Mouse (Mus musculus) liver, embryonic 15.5 days (tissue): ENCODE data around the gene Traf2. TPM values are rescaled to one million over a fixed set of nuclear protein-coding genes. Genes with fewer than 3 reads are reported as not detected.

Source experiments
- ATAC-seq: fragments of 200-750 bp; cut with Nextera tagmentation; 2 replicates; pipeline ENCODE4 v1.8.0; 2017; ENCODE audit warnings: moderate number of reproducible peaks, mild to moderate bottlenecking, moderate library complexity; ENCODE audit not compliant: insufficient read depth
- H3K27ac ChIP-seq: fragments of 300-500 bp; sonication (generic); replicated peaks from 2 replicates; pipeline ENCODE4 v1.5.1; 2015; ENCODE audit warnings: mild to moderate bottlenecking, inconsistent platforms
- H3K27me3 ChIP-seq: fragments of 300-500 bp; sonication (generic); 2 replicates; pipeline ENCODE4 v1.6.1; 2015; ENCODE audit warnings: mild to moderate bottlenecking, inconsistent platforms
- H3K36me3 ChIP-seq: fragments of 300-500 bp; sonication (generic); replicated peaks from 2 replicates; pipeline ENCODE4 v1.6.1; 2015; ENCODE audit warnings: moderate library complexity, mild to moderate bottlenecking, inconsistent platforms
- H3K4me1 ChIP-seq: fragments of 300-500 bp; sonication (generic); replicated peaks from 2 replicates; pipeline ENCODE4 v1.6.1; 2015; ENCODE audit warnings: inconsistent platforms
- H3K4me2 ChIP-seq: fragments of 300-500 bp; sonication (generic); 2 replicates; pipeline ENCODE4 v1.6.1; 2015; ENCODE audit warnings: moderate library complexity, mild to moderate bottlenecking, inconsistent platforms
- H3K4me3 ChIP-seq: fragments of 300-500 bp; sonication (generic); replicated peaks from 2 replicates; pipeline ENCODE4 v1.5.1; 2015; ENCODE audit warnings: mild to moderate bottlenecking, inconsistent platforms
- H3K9ac ChIP-seq: fragments of 300-500 bp; sonication (generic); 2 replicates; pipeline ENCODE4 v1.6.1; 2015; ENCODE audit warnings: moderate library complexity, mild to moderate bottlenecking, inconsistent platforms
- H3K9me3 ChIP-seq: fragments of 300-500 bp; sonication (generic); replicated peaks from 2 replicates; pipeline ENCODE4 v1.6.1; 2016; ENCODE audit warnings: inconsistent platforms
- WGBS: fragments of 180-500 bp; shearing (Covaris S2); methylation state at CpG from one replicate; pipeline ENCODE4 v1.1.7; 2015; ENCODE audit warnings: mixed read lengths; ENCODE audit not compliant: insufficient replicate concordance; 5-methylcytosine and 5-hydroxymethylcytosine counted together
- polyA plus RNA-seq: library from polyadenylated mRNA; unstranded; fragments of >200 nt; fragmentation: Nextera tagmentation; extraction: Ambion mirVana; gene quantifications from 2 replicates; pipeline ENCODE4 v1.2.1, GENCODE M21; 2015

The Traf2 gene
- polyA plus RNA-seq, 1 experiment from 2014 or later, result 14.1 TPM

DNA sequence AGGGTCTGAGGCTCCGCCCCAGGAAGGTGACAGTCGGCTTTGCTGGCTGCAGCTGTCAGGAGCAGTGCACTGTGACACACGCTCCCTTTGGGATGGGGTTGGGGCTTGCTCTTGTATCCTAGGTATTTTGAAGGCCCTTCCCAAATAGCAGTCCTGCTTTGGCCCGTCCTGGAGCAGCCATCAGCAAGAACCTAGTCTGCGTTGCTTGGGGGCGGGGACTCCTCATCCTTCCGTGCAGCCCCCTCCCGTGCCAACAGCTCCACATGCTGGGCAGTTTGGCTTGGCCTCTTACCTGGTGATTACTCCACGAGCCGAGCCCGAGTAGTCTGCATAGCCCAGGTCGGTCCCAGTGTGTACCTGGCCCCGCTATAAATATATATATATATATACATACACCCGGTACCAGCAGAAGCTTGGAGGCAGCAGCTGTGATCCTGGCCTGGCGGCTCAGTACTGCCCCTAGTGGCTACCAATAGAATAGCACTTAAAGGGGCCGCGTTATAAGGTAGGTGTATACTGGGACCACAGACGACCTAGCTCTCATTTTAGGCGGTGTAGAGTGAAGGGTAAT, 34.6 kb upstream of the Traf2 start, which contains the start of gene Ajm1:
TSS of gene Ajm1 (minus strand) at position 464 of the 571 bp plus-strand sequence.
- H3K27me3 ChIP-seq, result peaks cover 55% of the 10 kb centered on the region
- H3K36me3 ChIP-seq, result peaks cover 30% of the 10 kb centered on the region
- peak within 1 kb of the TSS; percentile 60 for H3K4me2 ChIP-seq
- H3K9ac ChIP-seq, result peak within 1 kb of the TSS; percentile 2; the same call in 1 of the 2 replicates
- peak; percentile 49 for ATAC-seq
- peak within 1 kb of the TSS; percentile 19; the same call in 1 of the 2 replicates for H3K4me3 ChIP-seq
- no peaks in the 10 kb centered on the region for H3K9me3 ChIP-seq
- H3K27ac ChIP-seq, result 0 out of 2 replicates have a peak within 1 kb of the TSS, but pooled peaks have one; percentile 29
- peaks cover 62% of the 10 kb centered on the region for H3K4me1 ChIP-seq
- 7% methylated on average over 19 of the region's 19 CpGs for WGBS

DNA sequence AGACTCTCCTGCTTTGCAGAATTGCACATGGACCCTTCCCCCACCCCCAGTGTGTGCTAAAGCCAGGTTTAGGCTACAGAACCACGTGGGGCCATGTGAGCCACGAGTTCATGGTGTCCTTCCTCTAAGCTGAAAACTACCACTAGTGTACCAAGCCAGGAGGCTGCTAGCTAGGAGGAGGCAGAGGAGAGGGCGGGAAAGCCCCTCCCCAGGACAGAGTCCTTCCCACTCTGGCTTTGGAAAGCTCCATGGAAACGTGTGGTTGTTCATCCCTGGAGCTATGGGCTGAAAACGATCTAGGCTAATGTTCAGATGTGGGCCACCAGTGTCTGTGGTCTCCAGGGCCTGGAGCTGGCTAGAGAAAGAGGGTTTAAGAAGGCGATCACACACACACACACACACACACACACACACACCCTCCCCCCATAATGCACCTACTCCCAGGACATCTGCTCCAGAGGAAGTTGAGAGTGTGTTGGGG, 33.9 kb upstream of the Traf2 start:
- Histone ChIP-seq H3K4me3 (no peak overlapping the region), H3K4me2 (no peak overlapping the region), H3K36me3 (peaks cover 26% of the 10 kb centered on the region), H3K9ac (no peak overlapping the region), H3K4me1 (peaks cover 68% of the 10 kb centered on the region), H3K9me3 (no peaks in the 10 kb centered on the region), H3K27ac (no peak overlapping the region), H3K27me3 (peaks cover 63% of the 10 kb centered on the region)
- no peak for ATAC-seq
- 19% methylated on average over 6 of the region's 6 CpGs for WGBS

DNA sequence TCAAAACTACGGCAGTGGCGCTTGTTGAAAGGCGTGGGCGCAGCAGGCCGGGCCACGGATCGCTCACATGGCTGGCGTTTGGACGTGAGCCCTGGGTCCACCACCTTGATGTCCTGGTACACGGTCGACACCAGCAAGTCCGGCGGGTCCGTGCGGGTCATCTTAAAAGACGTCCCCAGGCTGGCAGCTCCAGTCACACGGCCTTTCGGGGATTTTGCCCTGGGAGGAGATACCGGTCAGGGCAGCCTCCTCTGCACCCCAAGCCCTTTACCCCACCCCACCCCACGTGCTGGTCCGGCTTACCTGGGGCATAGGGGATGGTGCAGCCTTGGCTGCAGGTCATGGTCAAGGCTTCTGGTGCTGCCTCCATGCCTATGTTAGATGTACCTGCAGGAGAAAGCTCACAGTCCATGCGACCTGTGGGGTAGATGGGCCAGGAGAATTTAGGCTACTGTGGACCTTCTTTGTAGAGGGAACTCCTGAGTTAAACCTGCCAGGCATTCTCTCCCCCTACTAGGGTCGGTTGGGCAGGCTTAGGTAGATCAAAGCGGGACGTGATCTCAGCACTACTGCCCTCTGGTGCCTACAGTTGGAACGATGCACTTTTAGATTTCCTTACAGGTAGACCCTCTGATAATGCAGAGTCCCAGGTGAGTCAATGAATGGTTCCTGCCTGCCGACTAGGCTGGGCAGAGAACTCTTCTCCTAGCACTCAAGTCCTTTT, 33.2 kb upstream of the Traf2 start:
- no peak overlapping the region; the same call in 1 of the 2 replicates for H3K4me2 ChIP-seq
- H3K9me3 ChIP-seq, result no peaks in the 10 kb centered on the region
- H3K36me3 ChIP-seq, result peaks cover 18% of the 10 kb centered on the region
- no peak overlapping the region for H3K27ac ChIP-seq
- H3K27me3 ChIP-seq, result peaks cover 67% of the 10 kb centered on the region
- 6% methylated on average over 27 of the region's 27 CpGs for WGBS
- H3K4me1 ChIP-seq, result peaks cover 74% of the 10 kb centered on the region
- H3K9ac ChIP-seq, result no peak overlapping the region
- H3K4me3 ChIP-seq, result no peak overlapping the region
- no peak for ATAC-seq

DNA sequence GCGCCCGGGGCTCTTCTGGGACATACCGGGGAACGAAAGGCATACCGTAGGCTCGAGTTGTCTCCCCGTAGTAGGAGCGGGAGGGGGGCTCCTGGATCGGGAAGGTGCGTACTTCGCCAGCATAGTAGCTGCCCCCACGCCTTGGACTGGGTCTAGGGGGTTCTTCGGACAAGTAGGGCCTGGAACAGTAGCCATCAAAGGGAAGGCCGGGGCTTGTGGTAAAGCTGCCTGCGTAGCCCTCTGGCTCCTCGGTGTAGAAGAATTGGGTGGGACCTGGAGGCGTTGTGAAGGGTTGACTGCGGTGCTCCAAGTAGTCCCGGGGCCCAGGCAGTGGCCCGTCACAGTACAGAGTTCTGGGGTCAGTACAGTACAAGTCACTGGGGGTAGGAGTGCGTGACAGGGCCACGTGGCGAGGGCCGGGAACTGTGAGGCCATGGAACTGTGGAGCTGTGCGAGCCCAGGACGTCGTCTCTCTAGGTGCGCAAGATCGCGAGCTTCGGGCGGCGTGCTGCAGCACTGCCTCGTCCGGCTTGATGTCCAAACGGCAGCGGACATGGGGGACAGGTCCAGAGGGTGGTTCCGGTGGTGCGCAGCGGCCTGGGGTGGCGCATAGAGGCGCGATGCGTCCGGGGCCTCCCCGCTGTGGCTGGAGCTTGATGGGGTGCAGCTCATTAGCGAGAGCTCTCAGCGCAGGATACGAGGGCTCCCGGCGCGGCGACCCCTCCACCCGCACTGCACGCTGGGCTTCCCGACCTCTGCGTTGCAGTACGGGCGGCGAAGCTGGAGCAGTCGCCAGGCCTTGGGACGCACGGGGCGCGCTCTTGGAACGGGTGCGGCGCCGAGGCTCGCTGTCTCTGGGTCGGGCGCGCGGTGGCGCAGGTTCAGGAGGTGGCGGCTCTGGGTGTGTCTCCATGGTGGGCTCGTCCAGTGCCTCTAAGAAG, 32.3 kb upstream of the Traf2 start:
- H3K4me2 ChIP-seq, result no peak overlapping the region; the same call in 1 of the 2 replicates
- H3K9ac ChIP-seq, result no peak overlapping the region
- H3K27me3 ChIP-seq, result peaks cover 67% of the 10 kb centered on the region
- peaks cover 81% of the 10 kb centered on the region for H3K4me1 ChIP-seq
- H3K4me3 ChIP-seq, result no peak overlapping the region
- 6% methylated on average over 77 of the region's 77 CpGs for WGBS
- no peaks in the 10 kb centered on the region for H3K9me3 ChIP-seq
- no peak overlapping the region for H3K27ac ChIP-seq
- peaks cover 10% of the 10 kb centered on the region; the same call in 1 of the 2 replicates for H3K36me3 ChIP-seq
- ATAC-seq, result no peak

DNA sequence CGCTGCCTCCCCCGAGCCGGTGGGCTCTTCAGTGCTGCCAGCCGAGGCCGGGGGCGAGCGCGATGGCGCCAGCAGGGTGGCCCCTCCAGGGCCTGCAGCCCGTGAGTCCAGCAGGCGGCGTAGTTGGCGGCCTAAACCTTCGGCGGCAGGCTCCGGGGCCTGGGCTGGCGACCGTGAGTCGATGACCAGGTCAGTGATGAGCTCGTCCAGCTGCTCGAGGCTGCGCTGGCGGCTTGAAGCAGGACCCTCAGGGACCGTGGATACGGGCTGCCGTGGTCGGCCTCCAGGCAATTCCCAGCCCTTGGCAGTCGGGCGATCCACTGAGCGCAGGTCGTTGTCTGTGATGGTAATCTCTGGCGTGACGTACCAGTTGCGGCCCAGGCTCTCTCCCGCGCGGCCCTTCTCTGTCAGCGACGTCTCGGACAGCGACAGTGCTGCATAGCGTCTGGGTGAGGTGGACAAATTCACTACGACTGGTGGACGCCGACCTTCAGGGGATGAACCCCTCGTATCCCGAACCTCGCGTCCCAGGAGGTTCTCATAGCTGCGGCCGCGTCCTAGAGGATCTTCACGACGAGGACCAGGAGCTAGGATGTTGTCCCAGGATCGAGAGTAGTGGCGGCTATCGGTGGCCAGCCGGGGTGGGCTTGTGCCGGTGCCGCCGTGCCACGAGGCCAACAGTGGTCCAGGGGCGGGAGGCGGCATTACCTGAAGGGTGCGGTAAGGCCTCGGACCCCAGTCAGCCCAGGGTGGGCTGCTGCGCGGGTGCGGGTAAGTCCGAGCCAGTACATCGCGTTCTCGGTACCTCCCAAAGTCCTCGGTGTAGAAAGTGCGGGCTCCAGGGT, 31.4 kb upstream of the Traf2 start:
- Histone ChIP-seq H3K9ac (no peak overlapping the region), H3K9me3 (no peaks in the 10 kb centered on the region), H3K4me1 (peaks cover 90% of the 10 kb centered on the region), H3K27ac (no peak overlapping the region), H3K4me3 (0 out of 2 replicates have a peak overlapping the region, but pooled peaks have one; percentile 8), H3K36me3 (peaks cover under 1% of the 10 kb centered on the region; the same call in 1 of the 2 replicates), H3K27me3 (peaks cover 67% of the 10 kb centered on the region), H3K4me2 (peak overlapping the region; percentile 38)
- WGBS, result 6% methylated on average over 75 of the region's 75 CpGs
- no peak for ATAC-seq

DNA sequence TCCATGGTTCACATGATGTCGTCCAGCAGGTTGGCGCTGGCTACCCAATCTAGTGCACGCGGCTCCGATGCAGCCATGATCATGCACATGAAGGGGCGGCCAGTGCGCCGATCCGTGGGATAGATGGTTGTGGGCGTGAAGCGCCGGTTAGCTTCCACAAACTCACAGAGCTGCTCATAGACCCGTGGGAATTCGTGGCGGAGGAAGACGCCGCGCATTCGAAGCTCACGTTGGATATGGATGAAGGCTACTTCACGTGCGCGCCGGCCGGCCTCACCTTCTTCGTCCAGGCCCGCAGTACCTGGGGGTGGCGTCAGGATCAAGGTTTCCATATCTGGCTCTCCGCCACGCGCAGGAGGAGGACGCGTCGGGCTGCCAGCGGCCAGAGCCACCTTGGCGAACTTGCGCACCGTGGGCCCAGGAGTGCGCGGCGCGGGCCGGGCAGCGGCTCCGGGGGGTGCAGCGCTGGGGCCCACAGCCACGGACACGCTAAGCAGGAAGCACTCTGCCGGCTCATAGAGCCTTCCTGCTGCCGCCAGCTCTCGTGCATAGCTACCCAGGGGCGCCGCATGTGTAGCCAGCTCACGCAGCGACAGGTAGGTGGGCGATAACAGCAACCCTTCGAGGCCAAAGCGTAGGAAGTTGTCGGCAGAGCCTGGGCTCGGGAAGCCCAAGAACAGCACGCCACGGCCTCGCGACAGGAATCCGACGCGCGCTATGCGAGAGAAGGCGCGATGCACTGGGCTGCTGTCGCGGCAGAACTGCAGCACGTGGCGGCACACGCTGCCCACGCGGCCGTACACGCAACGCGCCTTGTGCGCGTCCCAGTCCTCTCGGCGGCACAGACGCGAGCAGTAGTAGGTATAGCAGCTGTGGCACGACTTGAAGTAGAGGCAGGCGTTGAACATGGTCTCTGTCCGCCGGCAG, 30.5 kb upstream of the Traf2 start:
- Histone ChIP-seq H3K4me2 (peak overlapping the region; percentile 38), H3K4me1 (peaks cover 89% of the 10 kb centered on the region), H3K27ac (no peak overlapping the region), H3K36me3 (no peaks in the 10 kb centered on the region), H3K4me3 (0 out of 2 replicates have a peak overlapping the region, but pooled peaks have one; percentile 8), H3K9me3 (no peaks in the 10 kb centered on the region), H3K9ac (no peak overlapping the region), H3K27me3 (peaks cover 67% of the 10 kb centered on the region)
- WGBS, result 18% methylated on average over 92 of the region's 92 CpGs
- no peak for ATAC-seq

DNA sequence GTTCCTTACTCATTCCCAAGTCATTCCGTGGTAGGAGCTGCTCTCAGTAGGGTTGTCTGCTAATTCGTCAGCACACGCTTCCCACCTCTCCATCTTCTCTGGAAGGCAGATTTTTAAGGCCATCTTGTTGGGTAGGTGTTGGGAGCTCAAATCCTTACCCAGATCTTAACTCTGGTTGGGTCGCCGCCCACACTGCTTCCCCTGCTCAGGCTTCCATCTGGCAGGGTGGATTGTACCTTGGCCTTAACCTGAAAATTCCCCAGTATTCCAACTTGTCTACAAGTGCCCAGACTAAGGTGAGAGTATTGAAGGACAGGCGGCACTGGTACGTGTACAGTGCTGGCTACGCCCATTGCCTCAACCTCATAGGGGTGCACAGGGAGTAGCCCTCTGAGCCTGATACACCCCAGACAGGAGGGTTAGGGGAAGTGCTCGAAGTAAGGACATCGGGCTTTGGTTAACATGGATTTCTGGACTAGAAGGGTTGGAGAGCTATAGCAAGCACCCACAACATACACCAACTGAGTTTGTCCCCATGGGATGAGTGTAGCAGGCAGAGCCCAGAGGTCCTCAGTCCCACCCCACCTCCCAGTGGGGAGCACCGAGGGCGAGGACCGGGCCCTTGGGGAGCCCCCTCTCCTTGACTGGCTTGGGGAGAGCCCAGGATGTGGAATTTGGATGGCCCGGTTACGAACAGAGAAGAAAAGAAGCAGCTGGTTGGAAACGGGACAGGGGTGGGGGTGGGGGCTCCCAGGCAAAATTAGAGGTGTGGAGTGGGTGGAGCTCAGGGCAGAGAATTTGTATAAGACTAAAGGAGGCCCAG, 29.5 kb upstream of the Traf2 start:
- Histone ChIP-seq H3K27me3 (peaks cover 60% of the 10 kb centered on the region), H3K27ac (no peak overlapping the region), H3K9ac (no peak overlapping the region), H3K36me3 (no peaks in the 10 kb centered on the region), H3K4me3 (no peak overlapping the region), H3K9me3 (no peaks in the 10 kb centered on the region), H3K4me2 (peak overlapping the region; percentile 73), H3K4me1 (peaks cover 82% of the 10 kb centered on the region)
- no peak for ATAC-seq
- 73% methylated on average over 16 of the region's 16 CpGs for WGBS

DNA sequence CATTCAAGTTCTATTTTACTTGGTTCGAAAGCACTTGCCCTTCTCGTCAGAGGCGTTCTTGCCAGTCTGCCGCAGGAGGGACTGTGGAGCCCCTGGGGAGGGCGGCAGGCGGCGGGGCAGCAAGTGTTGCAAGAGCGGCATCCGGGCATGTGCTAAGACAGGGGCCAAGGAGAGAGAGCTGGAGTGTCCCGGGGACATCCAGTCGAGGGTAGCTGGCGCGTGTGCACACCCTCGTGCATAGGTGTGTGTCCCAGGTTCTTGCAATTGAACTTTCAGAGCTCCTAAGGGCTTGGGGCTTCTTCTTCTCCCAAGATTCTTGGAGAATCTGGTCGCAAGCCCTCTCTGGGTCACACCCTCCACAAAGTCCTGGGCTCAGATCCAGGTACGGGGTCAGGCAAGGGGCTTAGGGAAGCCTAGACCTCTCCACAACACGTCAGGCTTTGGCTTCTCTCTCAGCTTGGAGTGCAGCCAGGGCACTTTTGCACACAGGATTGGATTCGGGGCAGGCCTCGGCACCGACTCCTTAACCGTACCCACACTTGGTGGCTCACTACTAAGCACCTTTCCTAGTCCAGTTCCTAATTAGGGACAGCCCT, 28.8 kb upstream of the Traf2 start:
- H3K4me2 ChIP-seq, result peak overlapping the region; percentile 73
- peaks cover 53% of the 10 kb centered on the region for H3K27me3 ChIP-seq
- no peak for ATAC-seq
- no peaks in the 10 kb centered on the region for H3K9me3 ChIP-seq
- peak overlapping the region; percentile 38; the same call in 1 of the 2 replicates for H3K9ac ChIP-seq
- H3K4me3 ChIP-seq, result peak overlapping the region; percentile 62
- WGBS, result 21% methylated on average over 21 of the region's 21 CpGs
- H3K4me1 ChIP-seq, result peaks cover 80% of the 10 kb centered on the region
- no peaks in the 10 kb centered on the region for H3K36me3 ChIP-seq
- 0 out of 2 replicates have a peak overlapping the region, but pooled peaks have one; percentile 21 for H3K27ac ChIP-seq
